Mouse (Mus musculus): Measurements from ENCODE around the gene Qrsl1.

Qrsl1 gene

GRCm38 (mm10) chr10:43870752-43871151, 30.8 kb downstream of the Qrsl1 start:
- peak; percentile 72 for DNase-seq (ENCODE audit: low read depth, low spot score)

DNA sequence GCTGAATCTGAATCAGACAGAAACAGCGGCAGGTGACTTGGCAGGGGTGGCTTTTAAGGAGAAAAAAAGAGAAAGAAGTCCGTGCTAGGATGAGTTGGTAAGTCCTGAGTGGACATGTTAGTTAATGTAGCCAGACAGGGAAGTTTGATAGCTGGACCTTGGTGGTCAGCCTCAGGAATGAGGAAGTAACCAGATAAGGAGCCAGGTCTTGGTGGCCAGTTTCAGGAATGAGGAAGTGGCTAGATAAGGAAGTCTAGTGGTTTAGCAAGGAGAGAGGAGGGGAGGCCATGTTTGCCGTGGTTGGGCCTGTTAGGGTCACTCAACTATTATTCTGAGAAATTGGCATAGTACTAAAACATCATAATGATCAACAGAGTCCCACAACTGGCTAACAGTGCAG, 45.2 kb downstream of the Qrsl1 start:
- no peak for DNase-seq (ENCODE audit: low read depth, low spot score)

DNA sequence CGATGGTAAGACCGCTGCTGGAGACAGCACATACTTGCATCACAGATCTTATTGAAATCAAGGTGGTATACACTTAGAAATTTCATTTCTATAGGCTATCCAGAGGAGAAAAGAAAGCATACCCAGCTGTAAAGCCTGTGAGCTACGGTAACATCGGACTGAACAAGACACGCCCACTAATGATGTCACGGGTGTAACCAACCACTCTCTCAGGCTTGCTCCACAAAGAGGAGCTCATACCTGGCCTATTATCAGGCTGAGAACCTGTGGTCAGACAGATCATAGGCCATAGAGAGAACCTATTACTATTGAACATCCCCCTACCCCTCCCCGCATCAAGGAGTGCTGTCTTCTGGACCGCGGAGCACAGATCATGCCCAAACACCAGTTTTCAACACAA, 45.6 kb downstream of the Qrsl1 start:
- DNase-seq (ENCODE audit: low read depth, low spot score) = no peak

- DNase-seq (ENCODE audit: low read depth, low spot score) = no peak
Observed at GRCm38 (mm10) chr10:43851898-43852297, 49.6 kb downstream of the Qrsl1 start.

DNA sequence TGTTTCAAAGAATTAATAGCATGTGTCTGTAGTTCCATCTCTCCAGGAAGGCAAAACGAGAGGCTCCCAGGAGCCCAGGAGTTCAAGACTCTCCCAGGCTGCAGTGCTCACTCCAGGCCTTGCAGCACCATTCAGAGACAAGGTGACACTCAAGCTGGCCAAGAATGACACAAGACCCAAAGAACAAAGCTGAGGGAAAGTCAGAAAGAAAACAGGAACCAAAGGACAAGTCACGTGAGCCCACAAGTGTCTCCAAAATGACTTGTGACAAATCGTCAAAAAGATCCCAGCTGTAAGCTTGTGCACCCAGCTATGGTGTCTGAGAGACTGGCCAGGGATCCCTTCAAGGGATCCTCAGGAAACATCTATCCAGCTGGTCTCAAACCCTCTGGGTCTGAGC, 52.1 kb downstream of the Qrsl1 start:
- DNase-seq (ENCODE audit: low read depth, low spot score) = no peak

- DNase-seq (ENCODE audit: low read depth, low spot score) = no peak
Observed at GRCm38 (mm10) chr10:43846141-43846622, 55.4 kb downstream of the Qrsl1 start.

DNA sequence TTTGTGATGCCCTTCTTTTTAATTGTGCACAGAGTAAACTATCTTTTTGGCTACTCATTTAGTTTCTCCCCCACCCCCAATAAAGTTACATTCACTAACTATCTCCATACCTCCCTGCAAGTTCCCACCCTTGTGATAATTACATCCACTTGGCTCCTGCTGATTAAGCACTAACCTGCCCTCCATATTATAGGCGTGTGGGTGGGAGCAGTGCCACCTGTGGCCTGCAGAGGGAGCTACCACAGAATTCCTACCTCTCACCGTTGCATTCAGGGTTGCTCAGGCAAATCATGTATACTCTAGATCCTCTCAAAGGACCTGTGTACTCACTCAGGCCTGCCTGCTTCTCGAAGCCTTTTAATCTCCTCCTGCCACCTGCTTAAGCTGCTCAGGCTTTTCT, 56.1 kb downstream of the Qrsl1 start:
- peak; percentile 44 for DNase-seq (ENCODE audit: low read depth, low spot score)

DNA sequence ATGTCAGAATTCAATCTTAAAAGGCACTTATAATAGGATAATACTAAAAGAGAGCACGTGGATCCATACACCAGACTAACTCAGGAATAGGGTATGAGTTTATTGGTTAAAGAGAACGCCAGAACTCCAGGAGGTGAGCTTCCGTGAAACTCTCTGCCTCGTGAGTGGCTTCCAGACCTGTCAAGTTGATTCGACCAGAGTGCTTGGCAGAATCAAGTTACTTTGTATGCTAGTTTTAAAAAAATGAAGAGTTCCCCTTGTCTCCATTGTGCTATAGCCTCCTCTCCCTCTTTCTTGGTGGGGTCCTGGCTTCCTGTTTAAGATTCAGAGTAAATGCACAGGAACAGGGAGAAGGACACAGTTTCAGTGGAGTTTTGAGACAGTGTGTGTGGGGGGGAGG, 60.1 kb downstream of the Qrsl1 start:
- no peak for DNase-seq (ENCODE audit: low read depth, low spot score)

DNA sequence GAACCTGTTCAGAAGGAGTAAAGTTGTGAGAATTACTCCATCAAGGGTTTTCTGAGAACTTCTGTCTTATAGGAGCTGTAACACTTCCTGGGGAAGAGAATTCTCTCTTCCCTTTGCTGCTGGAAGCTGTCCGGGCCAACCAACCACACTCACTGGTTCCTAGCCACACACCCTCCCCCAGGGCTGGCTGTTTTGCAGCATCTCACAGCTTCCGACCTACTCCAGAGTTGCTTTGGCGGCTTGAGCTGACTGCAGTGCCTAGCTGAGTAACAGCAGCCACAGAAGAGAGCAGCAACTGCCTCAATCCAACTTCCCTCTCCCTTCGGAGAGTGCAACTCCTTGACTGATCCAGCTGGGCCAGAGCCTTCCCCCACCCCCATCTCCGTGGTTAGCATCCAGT, 68.7 kb downstream of the Qrsl1 start:
- DNase-seq (ENCODE audit: low read depth, low spot score) = no peak

DNA sequence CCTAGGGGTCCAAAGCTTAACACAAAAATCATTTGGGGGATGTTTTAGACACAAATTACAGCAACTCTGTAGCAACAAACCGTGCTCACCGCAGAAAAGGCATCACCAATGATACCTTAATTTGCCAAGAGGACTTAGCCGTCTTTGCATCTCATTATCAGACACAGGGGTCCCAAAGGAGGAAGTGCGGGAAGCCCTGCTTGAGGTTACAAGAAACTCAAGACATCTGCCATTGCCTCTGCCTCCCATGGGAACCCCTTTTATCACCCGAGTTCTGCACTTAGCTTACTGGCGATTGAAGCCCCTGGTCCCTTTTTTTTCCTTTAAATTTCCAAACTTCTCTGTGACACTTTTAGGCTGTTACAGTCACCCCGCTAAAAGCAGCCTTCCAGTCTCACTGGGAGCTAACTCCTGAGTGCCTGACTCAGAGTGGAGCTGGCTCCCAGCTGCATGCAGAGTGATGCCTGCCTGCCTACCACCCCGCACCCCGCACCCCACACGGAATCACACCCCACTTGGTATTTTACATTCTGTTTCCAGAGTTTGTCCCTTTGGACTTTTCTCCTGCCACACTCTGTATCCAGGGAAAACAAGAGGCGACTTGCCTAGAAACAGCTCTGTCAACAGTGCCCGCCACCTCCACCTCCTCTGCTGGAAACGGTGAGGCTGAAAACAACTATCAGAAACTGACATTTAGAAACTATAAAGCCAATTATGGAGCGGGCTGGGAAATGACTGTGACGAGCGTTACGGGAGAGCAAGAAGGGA, 71.1 kb downstream of the Qrsl1 start:
- DNase-seq (ENCODE audit: low read depth, low spot score) = no peak

- no peak for DNase-seq (ENCODE audit: low read depth, low spot score)
Observed at GRCm38 (mm10) chr10:43828686-43829015, 72.9 kb downstream of the Qrsl1 start.

DNA sequence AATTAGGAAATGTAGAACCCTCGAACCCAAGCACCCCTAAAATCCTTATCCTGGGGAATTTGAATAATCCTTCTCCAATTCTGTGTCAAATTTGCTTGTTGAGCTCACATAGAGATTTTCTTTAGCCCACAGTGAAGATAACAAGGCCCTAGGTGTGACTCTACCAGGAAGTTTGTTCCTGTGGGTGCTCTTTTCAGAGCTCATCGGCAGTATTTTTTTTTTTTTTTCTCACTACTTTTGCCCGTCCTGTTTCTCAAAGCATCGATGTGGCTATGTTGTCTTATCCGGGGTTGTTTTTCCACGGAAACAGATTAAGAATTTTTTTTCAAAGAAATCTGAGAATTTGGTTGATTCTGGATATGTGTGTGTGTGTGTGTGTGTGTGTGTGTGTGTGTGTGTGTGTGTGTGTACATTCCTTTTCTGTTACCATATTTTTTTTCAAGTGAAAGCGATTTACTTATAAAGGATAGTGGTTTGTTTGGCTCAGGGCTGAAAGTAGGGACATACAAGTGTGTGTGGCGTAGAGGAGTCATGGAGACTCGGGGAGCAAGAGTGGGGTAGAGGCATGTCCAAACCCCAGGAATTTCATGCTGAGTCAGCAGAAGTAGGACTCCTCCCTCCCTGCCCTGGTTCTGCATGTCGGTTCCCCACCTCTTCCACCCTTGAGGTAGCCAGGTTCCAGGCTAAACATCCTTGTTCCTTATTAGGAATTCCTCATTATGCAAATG, 73.4 kb downstream of the Qrsl1 start:
- DNase-seq (ENCODE audit: low read depth, low spot score) = no peak

- peak; percentile 55 for DNase-seq (ENCODE audit: low read depth, low spot score)
Observed at GRCm38 (mm10) chr10:43826773-43827621, 74.5 kb downstream of the Qrsl1 start.

GRCm38 (mm10) chr10:43825696-43826095, 75.8 kb downstream of the Qrsl1 start:
- DNase-seq (ENCODE audit: low read depth, low spot score) = peak; percentile 47

DNA sequence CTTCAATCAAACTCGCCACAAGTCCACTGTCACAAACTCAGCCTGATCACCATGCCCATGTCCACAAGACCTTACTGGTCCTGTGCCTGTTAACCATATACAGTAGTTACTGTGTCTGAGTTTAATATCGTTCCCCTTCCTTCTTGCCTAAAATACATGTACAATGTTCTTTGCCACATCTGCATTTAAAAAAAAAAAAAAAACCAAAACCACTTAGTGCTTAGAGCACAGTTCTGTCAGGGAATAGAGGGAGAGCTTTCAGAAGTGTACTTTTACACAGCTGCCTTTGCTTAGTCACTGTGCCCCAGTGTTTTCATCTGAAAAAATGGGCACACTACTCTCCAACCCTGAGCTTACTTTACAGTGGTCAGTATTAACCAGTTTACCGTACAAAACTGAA, 76.8 kb downstream of the Qrsl1 start:
- DNase-seq (ENCODE audit: low read depth, low spot score) = no peak

Measured in R1 (cell line).